Mouse (Mus musculus) thymus, adult 2 months (tissue): ENCODE data around the gene Rft1. TPM values are rescaled to one million over a fixed set of nuclear protein-coding genes. Genes with fewer than 3 reads are reported as not detected.

Source experiments
- DNase-seq: peaks from one replicate; pipeline ENCODE4 v3.0.0; 2021
- H3K27ac ChIP-seq: fragments of 200-500 bp; 2 replicates; pipeline ENCODE4 v1.5.1; 2012; ENCODE audit warnings: low read length, control low read depth; ENCODE audit not compliant: control insufficient read depth, insufficient read depth
- H3K27me3 ChIP-seq: fragments of 200-500 bp; 2 replicates; pipeline ENCODE4 v1.6.1; 2012; ENCODE audit warnings: mild to moderate bottlenecking, low read length, moderate library complexity, mixed read lengths; ENCODE audit not compliant: control insufficient read depth, insufficient read depth
- H3K36me3 ChIP-seq: fragments of 200-500 bp; 2 replicates; pipeline ENCODE4 v1.6.1; 2012; ENCODE audit warnings: mild to moderate bottlenecking, low read length, moderate library complexity; ENCODE audit not compliant: control insufficient read depth, insufficient read depth
- H3K4me1 ChIP-seq: fragments of 200-500 bp; replicated peaks from 2 replicates; pipeline ENCODE4 v1.6.1; 2012; ENCODE audit warnings: low read length; ENCODE audit not compliant: control insufficient read depth, insufficient read depth
- H3K4me3 ChIP-seq: fragments of 200-500 bp; 2 replicates; pipeline ENCODE4 v1.5.1; 2012; ENCODE audit warnings: mild to moderate bottlenecking, low read length, control low read depth, moderate library complexity; ENCODE audit not compliant: control insufficient read depth, insufficient read depth
- CTCF ChIP-seq: fragments of 200-500 bp; IDR thresholded peaks from 2 replicates; pipeline ENCODE4 v1.5.1; 2012; ENCODE audit warnings: mild to moderate bottlenecking, control low read depth, low read length, moderate library complexity, borderline replicate concordance; ENCODE audit not compliant: control insufficient read depth, poor library complexity, insufficient read depth; ENCODE audit errors: extremely low read depth
- POLR2A ChIP-seq: fragments of 200-500 bp; IDR thresholded peaks from 2 replicates; pipeline ENCODE4 v1.6.1; 2012; ENCODE audit warnings: mild to moderate bottlenecking, low read length, control low read depth, moderate library complexity; ENCODE audit not compliant: control insufficient read depth, poor library complexity, insufficient read depth; ENCODE audit errors: extremely low read depth
- WGBS: fragments of 180-500 bp; shearing (Covaris S2); methylation state at CpG from one replicate; pipeline ENCODE4 v1.1.7; 2018; 5-methylcytosine and 5-hydroxymethylcytosine counted together
- polyA plus RNA-seq: library from polyadenylated mRNA; depleted of rRNA; stranded (reverse); fragments of >200 nt; gene quantifications from 2 replicates; pipeline ENCODE4 v1.2.3, GENCODE M21; 2012

The Rft1 gene
- polyA plus RNA-seq, 1 experiment, result 13.8 TPM

- 92% methylated on average over 3 of the region's 3 CpGs for WGBS
- no peaks in the 10 kb centered on the region for H3K27me3 ChIP-seq
- no peak for DNase-seq
- TF ChIP-seq CTCF, result no peak
- TF ChIP-seq POLR2A, result no peak
- H3K4me3 ChIP-seq, result no peak overlapping the region
- H3K36me3 ChIP-seq, result peaks cover 12% of the 10 kb centered on the region
- H3K27ac ChIP-seq, result no peak overlapping the region
- peaks cover 17% of the 10 kb centered on the region for H3K4me1 ChIP-seq
These were observed 43.2 kb upstream of the Rft1 start for GRCm38 (mm10) chr14:30610940-30611339.

GRCm38 (mm10) chr14:30612523-30612922 lies 41.6 kb upstream of the Rft1 start:
- WGBS, result 18% methylated on average over 7 of the region's 7 CpGs
- H3K36me3 ChIP-seq, result peaks cover 12% of the 10 kb centered on the region
- H3K4me3 ChIP-seq, result no peak overlapping the region
- H3K27ac ChIP-seq, result no peak overlapping the region
- H3K27me3 ChIP-seq, result no peaks in the 10 kb centered on the region
- TF ChIP-seq CTCF (peak; percentile 94), POLR2A (no peak)
- peaks cover 14% of the 10 kb centered on the region for H3K4me1 ChIP-seq
- DNase-seq, result peak; percentile 77

GRCm38 (mm10) chr14:30612962-30613715 lies 41.0 kb upstream of the Rft1 start:
- H3K36me3 ChIP-seq, result peaks cover 12% of the 10 kb centered on the region
- H3K27me3 ChIP-seq, result no peaks in the 10 kb centered on the region
- no peak for DNase-seq
- H3K27ac ChIP-seq, result no peak overlapping the region
- TF ChIP-seq POLR2A (no peak), CTCF (no peak)
- 88% methylated on average over 2 of the region's 2 CpGs for WGBS
- no peak overlapping the region for H3K4me3 ChIP-seq
- H3K4me1 ChIP-seq, result peaks cover 10% of the 10 kb centered on the region

GRCm38 (mm10) chr14:30616751-30617150 lies 37.4 kb upstream of the Rft1 start:
- 80% methylated on average over 2 of the region's 2 CpGs for WGBS
- no peak overlapping the region for H3K4me3 ChIP-seq
- no peaks in the 10 kb centered on the region for H3K27me3 ChIP-seq
- H3K27ac ChIP-seq, result no peak overlapping the region
- no peak for DNase-seq
- TF ChIP-seq CTCF (no peak), POLR2A (no peak)
- no peaks in the 10 kb centered on the region for H3K36me3 ChIP-seq
- peaks cover 5% of the 10 kb centered on the region; the same call in 1 of the 2 replicates for H3K4me1 ChIP-seq

- TF ChIP-seq POLR2A, result no peak
- no peak for TF ChIP-seq CTCF
- no peaks in the 10 kb centered on the region for H3K36me3 ChIP-seq
- H3K27ac ChIP-seq, result no peak overlapping the region
- 95% methylated on average over 2 of the region's 2 CpGs for WGBS
- peaks cover 7% of the 10 kb centered on the region for H3K4me1 ChIP-seq
- DNase-seq, result no peak
- H3K4me3 ChIP-seq, result no peak overlapping the region
- no peaks in the 10 kb centered on the region for H3K27me3 ChIP-seq
These were observed 35.3 kb upstream of the Rft1 start for GRCm38 (mm10) chr14:30618746-30619275.

- H3K27ac ChIP-seq, result no peak overlapping the region
- no peak for TF ChIP-seq POLR2A
- TF ChIP-seq CTCF, result no peak
- H3K4me1 ChIP-seq, result peaks cover 15% of the 10 kb centered on the region
- no peak overlapping the region for H3K4me3 ChIP-seq
- H3K36me3 ChIP-seq, result no peaks in the 10 kb centered on the region
- WGBS, result 82% methylated on average over 7 of the region's 7 CpGs
- DNase-seq, result no peak
- no peaks in the 10 kb centered on the region for H3K27me3 ChIP-seq
These were observed 34.1 kb upstream of the Rft1 start for GRCm38 (mm10) chr14:30619982-30620578.
